Mouse (Mus musculus) ovary, postnatal 14 days (tissue): ENCODE measurements around the gene Nudt2.
"Not testable (repeated sequence)": the region's sequence is repeated elsewhere in the genome, so short reads cannot be mapped to it uniquely, and the experiment has no call there.

Source experiments
- DNase-seq: peaks from one replicate; pipeline ENCODE4 v3.0.0; 2022; ENCODE audit warnings: low spot score

The Nudt2 gene

GRCm38 (mm10) chr4:41464345-41465286 lies at the start of gene Nudt2, which contains the start of gene Kif24:
TSS of gene Nudt2 (plus strand) at chr4:41465151.
TSS of gene Kif24 (minus strand) at chr4:41464887.
- peak; percentile 94 for DNase-seq

- DNase-seq = no peak
These were observed 48.0 kb upstream of the Nudt2 start for GRCm38 (mm10) chr4:41416966-41417365.

- no peak for DNase-seq
These were observed 26.0 kb upstream of the Nudt2 start for GRCm38 (mm10) chr4:41438931-41439330.

- DNase-seq = no peak
These were observed 22.1 kb upstream of the Nudt2 start for GRCm38 (mm10) chr4:41442790-41443302.

GRCm38 (mm10) chr4:41447595-41447994 lies 17.4 kb upstream of the Nudt2 start:
- no peak for DNase-seq

- no peak for DNase-seq
These were observed 4.3 kb upstream of the Nudt2 start for GRCm38 (mm10) chr4:41460690-41461089.

GRCm38 (mm10) chr4:41463051-41463738 lies 1.8 kb upstream of the Nudt2 start:
- not testable (repeated sequence) for DNase-seq

GRCm38 (mm10) chr4:41465287-41465665 lies 325 bp downstream of the Nudt2 start:
- DNase-seq = no peak

GRCm38 (mm10) chr4:41468396-41469080 lies 3.6 kb downstream of the Nudt2 start:
- DNase-seq = peak; percentile 59

GRCm38 (mm10) chr4:41469199-41469598 lies 4.2 kb downstream of the Nudt2 start:
- no peak for DNase-seq

GRCm38 (mm10) chr4:41470051-41470683 lies 5.2 kb downstream of the Nudt2 start:
- DNase-seq = no peak

- DNase-seq = no peak
These were observed 5.9 kb downstream of the Nudt2 start for GRCm38 (mm10) chr4:41470684-41471383.

GRCm38 (mm10) chr4:41471384-41471689 lies 6.4 kb downstream of the Nudt2 start:
- DNase-seq = no peak

GRCm38 (mm10) chr4:41477648-41478160 lies 12.8 kb downstream of the Nudt2 start:
- DNase-seq = no peak

GRCm38 (mm10) chr4:41478751-41479455 lies 14.0 kb downstream of the Nudt2 start:
- DNase-seq = no peak

GRCm38 (mm10) chr4:41479456-41479804 lies 14.5 kb downstream of the Nudt2 start:
- DNase-seq = peak; percentile 47

- DNase-seq = peak; percentile 59
These were observed 15.3 kb downstream of the Nudt2 start for GRCm38 (mm10) chr4:41480254-41480653.

GRCm38 (mm10) chr4:41481601-41482017 lies 16.7 kb downstream of the Nudt2 start:
- DNase-seq = peak; percentile 69

- no peak for DNase-seq
These were observed 28.0 kb downstream of the Nudt2 start for GRCm38 (mm10) chr4:41492951-41493350.

- DNase-seq = no peak
These were observed 28.6 kb downstream of the Nudt2 start for GRCm38 (mm10) chr4:41493464-41494116.
